Mouse (Mus musculus): ENCODE results near the gene Gm49333. TPM values are rescaled to one million over a fixed set of nuclear protein-coding genes. Genes with fewer than 3 reads are reported as not detected.

The Gm49333 gene
- polyA plus RNA-seq, 2 experiments: 0.04 TPM; not detected in 1

DNA sequence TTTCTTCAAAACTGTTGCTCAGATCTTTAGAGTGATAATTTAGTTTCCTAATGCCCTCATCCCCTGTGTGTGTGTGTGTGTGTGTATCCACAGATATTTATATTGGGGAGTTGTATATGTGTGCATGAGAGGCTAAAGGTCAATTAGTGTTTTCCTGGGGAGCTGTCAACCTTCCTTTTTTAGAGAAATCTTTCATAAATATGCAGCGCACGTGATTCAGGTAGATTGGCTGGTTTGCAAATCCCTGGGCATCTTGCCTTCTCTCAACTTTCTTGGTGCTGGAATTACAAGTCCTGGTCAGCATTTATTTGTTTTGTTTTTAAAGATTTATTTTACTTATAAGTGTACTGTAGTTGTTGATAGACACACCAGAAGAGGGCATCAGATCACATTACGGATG is 58.9 kb downstream of the Gm49333 start:
- ATAC-seq (ENCODE audit: insufficient read depth) (no peak), DNase-seq (ENCODE audit: low read depth in 3 of 3, low spot score in 3 of 3) (no peak)
- H3K36me3 ChIP-seq (replicated peaks; ENCODE audit: control insufficient read depth, insufficient read depth, low read depth): peaks cover 7% of the 10 kb centered on the region
- peaks cover 16 to 17% of the 10 kb centered on the region in 2 experiments for H3K4me1 ChIP-seq (replicated peaks; ENCODE audit: control insufficient read depth in 2 of 2, insufficient read depth in 2 of 2, low read length in 1 of 2)
- H3K4me3 ChIP-seq (ENCODE audit: insufficient read depth in 1 of 2, low read depth in 2 of 2, low read length in 2 of 2): no peak overlapping the region
- no peak overlapping the region for H3K9ac ChIP-seq (replicated peaks)
- WGBS (ENCODE audit: insufficient replicate concordance): 87% methylated on average over 3 of the region's 3 CpGs
- no peaks in the 10 kb centered on the region for H3K9me3 ChIP-seq (ENCODE audit: control insufficient read depth, low read length)
- no peak for TF ChIP-seq EP300 (IDR thresholded peaks at IDR 0.05; ENCODE audit: low read depth)
- TF ChIP-seq CTCF (IDR thresholded peaks at IDR 0.05; ENCODE audit: low read depth): no peak
- H3K4me2 ChIP-seq (ENCODE audit: low read depth): no peak overlapping the region
- H3K27me3 ChIP-seq (ENCODE audit: control insufficient read depth, insufficient read depth, low read length): no peaks in the 10 kb centered on the region
- H3K27ac ChIP-seq: no peak overlapping the region

DNA sequence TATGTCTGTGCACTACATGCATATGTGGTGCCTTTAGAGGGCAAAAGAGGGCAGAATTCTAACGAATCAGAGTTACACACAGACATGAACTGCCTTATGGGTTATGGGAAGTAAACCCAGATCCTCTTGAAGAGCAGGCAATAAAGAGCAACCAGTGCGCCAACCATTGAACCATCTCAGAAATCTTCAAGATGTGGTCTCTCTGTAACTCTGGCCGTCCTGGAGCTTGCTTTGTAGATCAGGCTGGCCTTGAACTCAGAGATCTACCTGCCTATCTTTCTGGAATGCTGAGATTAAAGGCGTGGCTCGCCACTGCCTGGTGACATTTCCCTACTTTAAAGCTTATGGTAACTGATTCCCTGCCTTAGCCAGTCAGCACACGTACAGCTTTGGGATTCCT is 60.5 kb downstream of the Gm49333 start:
- H3K36me3 ChIP-seq (replicated peaks; ENCODE audit: control insufficient read depth, insufficient read depth, low read depth): peaks cover 23% of the 10 kb centered on the region
- WGBS (ENCODE audit: insufficient replicate concordance): 17% methylated on average over 6 of the region's 6 CpGs
- peak overlapping the region; percentile 92; the same call in 1 of the 2 replicates for H3K9ac ChIP-seq (replicated peaks)
- ATAC-seq (ENCODE audit: insufficient read depth): no peak
- no peak for DNase-seq (ENCODE audit: low read depth in 3 of 3, low spot score in 3 of 3)
- no peaks in the 10 kb centered on the region for H3K27me3 ChIP-seq (ENCODE audit: control insufficient read depth, insufficient read depth, low read length)
- no peaks in the 10 kb centered on the region for H3K9me3 ChIP-seq (ENCODE audit: control insufficient read depth, low read length)
- H3K4me3 ChIP-seq (ENCODE audit: insufficient read depth in 1 of 2, low read depth in 2 of 2, low read length in 2 of 2): peak overlapping the region in 1 of 2 experiments; percentile 84; a peak in 2 of 4 replicates
- peaks cover 16 to 21% of the 10 kb centered on the region in 2 experiments for H3K4me1 ChIP-seq (replicated peaks; ENCODE audit: control insufficient read depth in 2 of 2, insufficient read depth in 2 of 2, low read length in 1 of 2)
- peak overlapping the region; percentile 77 for H3K4me2 ChIP-seq (ENCODE audit: low read depth)
- TF ChIP-seq CTCF (IDR thresholded peaks at IDR 0.05; ENCODE audit: low read depth): no peak
- TF ChIP-seq EP300 (IDR thresholded peaks at IDR 0.05; ENCODE audit: low read depth): no peak
- H3K27ac ChIP-seq: peak overlapping the region; percentile 12

DNA sequence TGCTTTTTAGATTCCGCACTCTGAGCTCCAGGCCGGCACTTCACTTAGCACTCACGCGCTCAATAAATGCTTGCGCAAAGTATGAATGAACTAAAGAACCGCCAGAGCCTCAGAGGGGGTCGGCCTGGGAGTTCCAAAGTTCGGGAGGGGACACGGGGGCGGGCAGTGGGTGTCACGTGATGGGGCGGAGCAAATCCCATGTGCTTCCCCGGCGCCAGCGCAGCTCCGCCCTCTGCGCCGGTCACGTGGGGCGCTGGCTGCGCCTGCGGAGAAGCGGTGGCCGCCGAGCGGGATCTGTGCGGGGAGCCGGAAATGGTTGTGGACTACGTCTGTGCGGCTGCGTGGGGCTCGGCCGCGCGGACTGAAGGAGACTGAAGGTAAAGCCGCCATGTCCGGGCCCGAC is 61.1 kb downstream of the Gm49333 start:
- H3K9ac ChIP-seq (replicated peaks): peak overlapping the region; percentile 92
- DNase-seq (ENCODE audit: low read depth in 3 of 3, low spot score in 3 of 3) (peak; percentile 81 to 84 (median 82)), ATAC-seq (ENCODE audit: insufficient read depth) (peak; percentile 83)
- H3K4me2 ChIP-seq (ENCODE audit: low read depth): peak overlapping the region; percentile 77
- H3K4me1 ChIP-seq (replicated peaks; ENCODE audit: control insufficient read depth in 2 of 2, insufficient read depth in 2 of 2, low read length in 1 of 2): peaks cover 16 to 24% of the 10 kb centered on the region in 2 experiments
- H3K4me3 ChIP-seq (ENCODE audit: insufficient read depth in 1 of 2, low read depth in 2 of 2, low read length in 2 of 2): peak overlapping the region; percentile 84 to 86
- H3K27me3 ChIP-seq (ENCODE audit: control insufficient read depth, insufficient read depth, low read length): no peaks in the 10 kb centered on the region
- H3K36me3 ChIP-seq (replicated peaks; ENCODE audit: control insufficient read depth, insufficient read depth, low read depth): peaks cover 29% of the 10 kb centered on the region
- peak overlapping the region; percentile 65 for H3K27ac ChIP-seq
- WGBS (ENCODE audit: insufficient replicate concordance): under 1% methylated on average over 33 of the region's 38 CpGs
- H3K9me3 ChIP-seq (ENCODE audit: control insufficient read depth, low read length): no peaks in the 10 kb centered on the region
- TF ChIP-seq CTCF (IDR thresholded peaks at IDR 0.05; ENCODE audit: low read depth) (no peak), EP300 (IDR thresholded peaks at IDR 0.05; ENCODE audit: low read depth) (no peak)

DNA sequence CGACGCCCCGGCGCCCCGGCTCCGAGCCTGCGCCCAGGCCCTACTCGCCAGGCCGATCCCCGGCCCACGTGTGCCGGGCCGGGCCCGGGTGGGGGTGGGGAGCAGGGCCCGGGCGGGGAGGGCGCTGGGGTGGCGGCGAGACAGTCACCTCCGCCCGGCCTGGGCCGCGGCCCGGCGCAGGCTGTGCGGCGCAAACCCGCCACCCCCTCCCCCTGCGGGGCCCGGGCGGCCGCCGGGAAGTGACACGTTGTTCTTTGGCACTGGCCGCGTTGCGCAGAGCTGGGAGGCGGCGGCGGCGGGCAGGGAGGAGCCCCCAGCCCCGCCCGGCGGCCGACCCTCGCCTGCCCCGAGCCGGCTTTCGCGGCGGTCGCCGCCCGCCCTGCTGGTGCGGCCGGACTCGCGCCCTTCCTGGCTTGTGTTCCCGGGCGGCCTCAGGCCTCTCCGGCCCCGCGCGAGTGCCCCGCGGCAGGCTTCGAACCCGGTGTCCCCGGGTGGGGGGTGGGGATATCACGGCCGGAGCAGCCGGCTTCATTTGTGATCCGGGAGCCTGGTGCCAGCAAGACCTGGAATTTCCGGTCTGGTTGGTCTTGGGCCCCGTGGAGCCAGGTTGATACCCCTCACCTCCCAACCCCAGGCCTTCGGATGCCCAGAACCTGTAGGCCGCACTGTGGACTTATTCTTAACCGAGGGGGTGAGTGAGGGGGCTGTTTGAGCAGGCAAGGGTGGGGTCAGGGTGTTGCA is 61.7 kb downstream of the Gm49333 start:
- peaks cover 19 to 30% of the 10 kb centered on the region in 2 experiments for H3K4me1 ChIP-seq (replicated peaks; ENCODE audit: control insufficient read depth in 2 of 2, insufficient read depth in 2 of 2, low read length in 1 of 2)
- H3K4me2 ChIP-seq (ENCODE audit: low read depth): peak overlapping the region; percentile 77
- H3K27me3 ChIP-seq (ENCODE audit: control insufficient read depth, insufficient read depth, low read length): no peaks in the 10 kb centered on the region
- WGBS (ENCODE audit: insufficient replicate concordance): 2% methylated on average over 72 of the region's 78 CpGs
- peak overlapping the region; percentile 65 for H3K27ac ChIP-seq
- no peaks in the 10 kb centered on the region for H3K9me3 ChIP-seq (ENCODE audit: control insufficient read depth, low read length)
- peak overlapping the region; percentile 92 for H3K9ac ChIP-seq (replicated peaks)
- peak overlapping the region; percentile 84 to 86 for H3K4me3 ChIP-seq (ENCODE audit: insufficient read depth in 1 of 2, low read depth in 2 of 2, low read length in 2 of 2)
- no peak for TF ChIP-seq CTCF (IDR thresholded peaks at IDR 0.05; ENCODE audit: low read depth)
- no peak for DNase-seq (ENCODE audit: low read depth in 3 of 3, low spot score in 3 of 3)
- H3K36me3 ChIP-seq (replicated peaks; ENCODE audit: control insufficient read depth, insufficient read depth, low read depth): peaks cover 35% of the 10 kb centered on the region
- ATAC-seq (ENCODE audit: insufficient read depth): peak; percentile 75

GRCm38 (mm10) chr16:20673706-20674303 is 62.4 kb downstream of the Gm49333 start:
- Histone ChIP-seq H3K4me2 (ENCODE audit: low read depth) (peak overlapping the region; percentile 77), H3K36me3 (replicated peaks; ENCODE audit: control insufficient read depth, insufficient read depth, low read depth) (peaks cover 42% of the 10 kb centered on the region), H3K27ac (peak overlapping the region; percentile 65), H3K9ac (replicated peaks) (peak overlapping the region; percentile 92), H3K4me3 (ENCODE audit: insufficient read depth in 1 of 2, low read depth in 2 of 2, low read length in 2 of 2) (peak overlapping the region; percentile 84 to 86), H3K27me3 (ENCODE audit: control insufficient read depth, insufficient read depth, low read length) (no peaks in the 10 kb centered on the region), H3K4me1 (replicated peaks; ENCODE audit: control insufficient read depth in 2 of 2, insufficient read depth in 2 of 2, low read length in 1 of 2) (peaks cover 19 to 30% of the 10 kb centered on the region in 2 experiments), H3K9me3 (ENCODE audit: control insufficient read depth, low read length) (no peaks in the 10 kb centered on the region)
- TF ChIP-seq EP300 (IDR thresholded peaks at IDR 0.05; ENCODE audit: low read depth) (peak; percentile 60), CTCF (IDR thresholded peaks at IDR 0.05; ENCODE audit: low read depth) (no peak)
- ATAC-seq (ENCODE audit: insufficient read depth) (peak; percentile 66), DNase-seq (ENCODE audit: low read depth in 3 of 3, low spot score in 3 of 3) (peak; percentile 64 to 68 (median 68))
- under 1% methylated on average over 14 of the region's 14 CpGs for WGBS (ENCODE audit: insufficient replicate concordance)

Measured in liver, embryonic 14.5 days (tissue).